Mouse (Mus musculus) heart, adult 2 months (tissue): ENCODE measurements around the gene Rbm39.

Experiments used
- CTCF ChIP-seq: fragments of 200-600 bp; IDR thresholded peaks from 2 replicates; pipeline ENCODE4 v1.8.1; 2022; ENCODE audit warnings: antibody characterized with exemption, mild to moderate bottlenecking, moderate library complexity
- POLR2A ChIP-seq: fragments of 200-500 bp; IDR thresholded peaks from 2 replicates; pipeline ENCODE4 v1.6.1; 2011; ENCODE audit warnings: mild to moderate bottlenecking, low read depth, low read length, control low read depth; ENCODE audit not compliant: insufficient read depth

- TF ChIP-seq POLR2A (peak; percentile 92), CTCF (peak; percentile 37)
Observed at GRCm38 (mm10) chr2:156196302-156197128, 16.5 kb upstream of the Rbm39 start, which contains the start of gene Phf20.
